Mouse (Mus musculus) megakaryocyte, embryonic 14.5 days (primary cell): ENCODE measurements around the gene Trmt5. TPM values are rescaled to one million over a fixed set of nuclear protein-coding genes. Genes with fewer than 3 reads are reported as not detected.

Experiments
- H3K27me3 ChIP-seq: replicated peaks from 2 replicates; pipeline ENCODE3; 2012; ENCODE audit warnings: inconsistent platforms
- H3K36me3 ChIP-seq: replicated peaks from 2 replicates; pipeline ENCODE3; 2012; ENCODE audit warnings: low read length, inconsistent platforms, mixed read lengths
- H3K4me1 ChIP-seq: 2 replicates; pipeline ENCODE4 v1.6.1; 2012; ENCODE audit warnings: inconsistent platforms
- H3K4me3 ChIP-seq: replicated peaks from 2 replicates; pipeline ENCODE3; 2012; ENCODE audit warnings: moderate library complexity, mild to moderate bottlenecking, inconsistent platforms
- H3K9me3 ChIP-seq: 2 replicates; pipeline ENCODE4 v1.6.1; 2012; ENCODE audit warnings: inconsistent platforms
- FLI1 ChIP-seq: IDR thresholded peaks from 2 replicates; pipeline ENCODE4 v1.6.1; 2012; ENCODE audit warnings: low read length, inconsistent platforms, mixed read lengths
- GATA1 ChIP-seq: IDR thresholded peaks from 3 replicates; pipeline ENCODE4 v1.6.1; 2012; ENCODE audit warnings: mixed read lengths, low read length, inconsistent platforms, borderline replicate concordance
- polyA plus RNA-seq: library from polyadenylated mRNA; stranded (reverse); fragments of >175 nt; gene quantifications from 2 replicates; pipeline ENCODE4 v1.2.3, GENCODE M21; 2012; ENCODE audit warnings: low replicate concordance; ENCODE audit not compliant: insufficient read depth

Trmt5 gene
- polyA plus RNA-seq, 1 experiment, result 0.54 TPM

DNA sequence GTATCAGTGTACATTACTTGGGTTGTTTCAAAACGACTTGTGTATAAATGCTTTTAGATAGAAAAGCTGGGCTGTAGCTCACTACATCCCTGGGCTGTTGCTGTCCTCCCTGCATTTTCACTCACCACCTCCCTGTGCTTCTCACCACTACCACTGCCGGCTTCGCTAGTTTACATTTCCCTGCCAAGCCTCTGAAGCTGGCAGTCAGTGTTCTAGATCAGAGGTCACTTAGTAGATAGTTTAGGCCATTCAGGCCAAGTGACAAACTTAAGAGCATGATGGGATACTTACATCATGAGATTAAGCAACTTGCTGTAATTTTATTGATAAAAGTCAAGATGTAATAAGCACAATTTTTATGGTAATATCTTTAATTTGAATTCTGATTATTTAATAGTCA is 11.6 kb downstream of the Trmt5 start:
- no peak overlapping the region for H3K4me3 ChIP-seq
- H3K27me3 ChIP-seq, result no peaks in the 10 kb centered on the region
- H3K4me1 ChIP-seq, result peaks cover 8% of the 10 kb centered on the region
- H3K9me3 ChIP-seq, result no peaks in the 10 kb centered on the region
- TF ChIP-seq FLI1 (no peak), GATA1 (no peak)
- H3K36me3 ChIP-seq, result peaks cover 75% of the 10 kb centered on the region

DNA sequence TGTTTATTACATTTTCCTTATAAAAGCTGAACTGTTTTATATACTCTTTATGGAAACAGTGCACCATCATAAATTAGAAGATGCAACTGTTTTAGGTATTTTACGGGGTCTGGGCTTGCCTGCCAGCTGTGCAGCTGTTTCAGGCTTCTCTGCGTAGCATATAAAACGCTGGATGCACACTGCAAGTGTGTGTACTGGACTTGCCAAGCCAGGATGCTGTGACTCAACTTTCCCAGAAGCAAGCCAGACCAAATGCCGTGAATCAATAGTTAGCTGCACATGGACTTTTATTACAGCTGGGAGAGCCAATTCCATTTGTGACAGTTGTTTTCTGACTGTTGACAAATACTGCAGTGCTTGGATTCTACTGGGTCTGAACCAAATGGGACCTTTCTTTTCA is 16.6 kb downstream of the Trmt5 start:
- TF ChIP-seq FLI1 (no peak), GATA1 (no peak)
- Histone ChIP-seq H3K4me3 (no peak overlapping the region), H3K9me3 (no peaks in the 10 kb centered on the region)

DNA sequence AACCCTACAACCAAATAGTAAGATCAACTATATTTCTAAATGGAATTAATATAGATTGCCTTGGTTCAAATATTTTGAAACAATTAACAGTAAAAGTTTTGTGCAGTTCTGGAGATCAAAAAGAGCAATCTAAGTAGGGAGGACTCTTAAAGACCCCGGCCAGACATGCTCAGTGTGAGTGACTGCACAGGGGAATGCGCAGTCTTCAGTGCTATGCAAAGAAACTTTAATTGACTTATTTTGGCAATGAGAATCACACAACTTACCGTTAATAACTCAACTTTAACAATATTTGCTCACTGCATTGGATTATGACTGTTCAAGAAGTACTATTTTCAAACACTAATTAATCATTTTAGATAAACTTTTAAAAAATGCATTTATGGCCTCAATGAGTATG is 17.0 kb downstream of the Trmt5 start:
- Histone ChIP-seq H3K9me3 (no peaks in the 10 kb centered on the region), H3K36me3 (peaks cover 43% of the 10 kb centered on the region), H3K4me3 (no peak overlapping the region), H3K4me1 (no peaks in the 10 kb centered on the region), H3K27me3 (no peaks in the 10 kb centered on the region)
- TF ChIP-seq FLI1, result no peak
- TF ChIP-seq GATA1, result no peak

More for the DNA sequence above, 16.6 kb downstream of the Trmt5 start:
- H3K4me1 ChIP-seq, result no peaks in the 10 kb centered on the region
- peaks cover 46% of the 10 kb centered on the region for H3K36me3 ChIP-seq
- no peaks in the 10 kb centered on the region for H3K27me3 ChIP-seq

DNA sequence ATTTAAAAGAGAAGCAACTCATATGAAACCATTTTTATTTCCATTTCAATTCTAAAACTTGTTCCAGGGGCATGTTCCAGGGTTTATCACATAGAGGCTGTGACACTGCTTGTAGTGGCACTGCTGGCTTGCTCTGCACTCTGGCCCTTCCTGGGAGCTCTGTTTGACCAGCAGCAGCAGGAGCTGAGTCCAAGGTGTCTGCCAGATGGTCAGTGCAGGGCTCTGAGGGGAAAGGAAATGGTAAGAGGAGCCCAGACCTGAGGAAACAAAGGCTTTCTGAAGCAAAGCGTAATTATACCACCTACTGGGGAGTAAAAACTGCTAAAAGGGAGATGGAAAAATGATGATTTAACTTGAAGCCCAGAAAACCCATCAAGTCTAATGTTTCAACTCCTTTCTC is 18.0 kb downstream of the Trmt5 start:
- H3K36me3 ChIP-seq, result peaks cover 36% of the 10 kb centered on the region
- TF ChIP-seq FLI1 (no peak), GATA1 (no peak)
- H3K9me3 ChIP-seq, result no peaks in the 10 kb centered on the region
- H3K27me3 ChIP-seq, result no peaks in the 10 kb centered on the region
- H3K4me1 ChIP-seq, result no peaks in the 10 kb centered on the region
- no peak overlapping the region for H3K4me3 ChIP-seq

DNA sequence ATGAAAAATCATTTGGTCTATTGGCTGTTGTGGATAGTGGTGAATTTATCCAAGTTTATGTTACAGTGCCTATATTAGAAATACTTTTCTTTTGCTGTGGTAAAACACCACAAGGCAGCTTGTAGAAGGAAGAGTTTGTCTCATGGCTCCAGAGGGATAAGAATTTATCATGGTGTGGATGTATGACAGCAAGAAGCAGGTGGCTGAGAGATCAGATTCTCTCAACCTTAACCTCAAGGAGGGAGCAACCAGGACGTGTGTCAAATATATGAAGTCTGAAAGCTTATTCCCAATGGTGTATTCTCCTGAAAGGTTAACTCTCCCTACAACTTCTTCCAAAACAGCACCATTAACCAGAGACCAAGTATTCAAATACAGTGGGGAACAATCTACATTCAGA is 19.9 kb downstream of the Trmt5 start:
- TF ChIP-seq FLI1 (no peak), GATA1 (no peak)

DNA sequence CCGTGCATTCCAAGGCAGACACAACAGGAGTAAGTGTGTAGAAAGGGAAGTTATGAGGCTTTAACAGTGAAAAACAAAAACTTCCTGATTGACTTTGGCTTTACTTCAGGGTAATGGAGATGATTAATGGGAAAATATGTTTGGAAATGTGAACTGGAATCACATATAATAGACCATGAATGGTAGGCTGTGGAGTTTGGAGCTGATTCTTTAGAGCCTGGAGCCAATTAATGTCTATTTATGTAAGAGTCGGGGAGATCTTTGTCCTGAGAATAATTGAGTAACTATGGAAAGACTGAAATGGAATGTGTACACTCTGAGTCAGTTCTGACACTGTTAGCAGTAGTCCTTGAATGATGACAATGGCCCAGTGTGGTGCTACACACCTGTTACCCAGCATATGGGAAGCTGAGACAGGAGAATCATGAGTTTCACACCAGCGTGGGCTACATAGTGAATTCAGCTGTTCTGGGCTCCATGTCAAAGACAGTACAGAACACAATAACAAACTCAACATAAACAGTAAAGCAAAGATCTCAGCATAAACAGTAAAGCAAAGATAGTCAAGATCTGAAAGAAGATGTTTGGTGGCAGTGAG is 21.0 kb downstream of the Trmt5 start:
- H3K9me3 ChIP-seq, result no peaks in the 10 kb centered on the region
- no peak for TF ChIP-seq GATA1
- no peak for TF ChIP-seq FLI1
- H3K27me3 ChIP-seq, result no peaks in the 10 kb centered on the region
- H3K4me1 ChIP-seq, result no peaks in the 10 kb centered on the region
- no peak overlapping the region for H3K4me3 ChIP-seq
- peaks cover 16% of the 10 kb centered on the region for H3K36me3 ChIP-seq

More for the DNA sequence above, 19.9 kb downstream of the Trmt5 start:
- Histone ChIP-seq H3K4me3 (no peak overlapping the region), H3K27me3 (no peaks in the 10 kb centered on the region), H3K36me3 (peaks cover 19% of the 10 kb centered on the region), H3K9me3 (no peaks in the 10 kb centered on the region), H3K4me1 (no peaks in the 10 kb centered on the region)

DNA sequence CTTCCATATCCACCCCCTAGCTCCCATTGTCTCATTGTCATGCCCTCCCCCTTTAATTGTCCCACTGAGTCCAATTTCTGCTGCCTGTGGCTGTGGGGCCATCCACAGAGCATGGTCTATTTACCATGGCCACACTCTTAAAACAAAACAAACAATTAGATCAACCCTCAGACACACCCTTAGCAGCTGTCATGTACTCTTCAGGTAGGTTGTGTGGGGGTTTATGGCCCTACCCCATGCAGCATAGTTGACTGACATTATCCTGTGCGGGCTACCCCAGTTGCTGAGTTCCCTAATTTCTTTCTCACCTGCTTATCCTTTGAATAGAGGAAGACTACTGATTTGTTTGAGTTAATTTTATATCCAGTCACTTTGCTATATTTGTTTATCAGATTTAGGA is 26.2 kb downstream of the Trmt5 start:
- Histone ChIP-seq H3K9me3 (no peaks in the 10 kb centered on the region), H3K4me3 (no peak overlapping the region), H3K4me1 (peaks cover 9% of the 10 kb centered on the region), H3K36me3 (peaks cover 21% of the 10 kb centered on the region), H3K27me3 (no peaks in the 10 kb centered on the region)
- no peak for TF ChIP-seq GATA1
- no peak for TF ChIP-seq FLI1

DNA sequence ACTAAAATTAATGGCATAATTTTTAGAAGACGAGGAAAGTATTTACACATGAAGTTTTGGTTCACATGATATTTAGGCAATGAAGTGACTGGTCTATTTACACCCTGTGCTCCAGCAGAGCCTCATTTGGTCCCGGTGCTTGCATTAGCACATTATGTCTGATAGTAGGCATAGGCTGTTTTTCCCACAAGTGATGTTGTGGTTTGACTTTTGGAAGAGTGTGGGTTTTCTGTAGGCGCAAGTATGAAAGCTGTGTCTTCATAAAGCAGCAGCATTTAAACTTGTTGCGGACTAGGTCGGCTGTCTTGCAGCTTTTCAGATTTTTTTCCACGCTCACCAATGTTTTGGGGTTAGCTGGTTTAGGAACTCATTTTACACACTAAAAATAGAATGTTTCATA is 27.2 kb downstream of the Trmt5 start:
- Histone ChIP-seq H3K9me3 (no peaks in the 10 kb centered on the region), H3K4me1 (peaks cover 9% of the 10 kb centered on the region), H3K27me3 (no peaks in the 10 kb centered on the region), H3K36me3 (peaks cover 18% of the 10 kb centered on the region), H3K4me3 (no peak overlapping the region)
- TF ChIP-seq FLI1 (no peak), GATA1 (no peak)

DNA sequence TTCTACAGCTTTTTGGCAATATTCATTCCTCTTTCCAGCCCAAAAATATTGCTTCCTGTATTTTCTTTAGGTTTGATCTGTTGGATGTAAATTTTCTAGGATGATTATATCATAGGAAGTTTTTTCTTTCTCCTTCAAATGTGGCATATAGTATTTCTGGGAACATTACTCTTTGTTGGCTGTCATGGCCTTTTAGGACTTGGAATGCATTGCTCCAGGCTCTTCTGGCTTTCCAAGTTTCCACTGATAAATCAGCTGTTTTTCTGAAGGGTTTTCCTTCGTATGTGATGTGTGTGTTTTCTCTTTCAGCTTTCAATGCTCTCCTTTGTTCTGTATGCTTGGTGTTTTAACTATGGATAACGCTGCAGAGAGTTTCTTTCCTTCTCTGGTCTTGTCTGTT is 31.5 kb downstream of the Trmt5 start:
- Histone ChIP-seq H3K36me3 (peaks cover 15% of the 10 kb centered on the region), H3K4me3 (no peak overlapping the region), H3K27me3 (no peaks in the 10 kb centered on the region), H3K9me3 (no peaks in the 10 kb centered on the region), H3K4me1 (peaks cover 9% of the 10 kb centered on the region)
- TF ChIP-seq GATA1 (no peak), FLI1 (no peak)

DNA sequence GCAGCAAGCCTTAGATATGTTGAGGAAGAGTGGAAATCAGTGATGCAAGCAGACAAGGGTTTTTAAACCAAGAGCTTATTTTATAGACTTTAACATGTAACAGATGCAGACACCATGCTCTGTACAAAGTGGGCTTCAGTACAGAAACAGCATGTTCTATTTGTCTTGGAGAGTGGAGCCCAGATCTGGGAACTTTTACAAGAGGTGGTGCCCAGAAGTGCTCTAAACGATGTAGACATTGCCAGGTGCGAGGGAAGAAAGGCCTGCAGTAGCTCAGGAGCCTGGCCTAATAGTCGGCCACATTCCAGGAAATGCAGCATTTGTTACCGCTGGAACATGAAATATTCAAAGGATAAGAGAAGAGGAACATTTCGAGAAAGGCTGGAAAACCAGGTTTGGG is 40.8 kb downstream of the Trmt5 start:
- peaks cover 9% of the 10 kb centered on the region for H3K36me3 ChIP-seq
- H3K9me3 ChIP-seq, result no peaks in the 10 kb centered on the region
- no peaks in the 10 kb centered on the region for H3K27me3 ChIP-seq
- peaks cover 9% of the 10 kb centered on the region for H3K4me1 ChIP-seq
- no peak for TF ChIP-seq FLI1
- no peak for TF ChIP-seq GATA1
- no peak overlapping the region for H3K4me3 ChIP-seq

DNA sequence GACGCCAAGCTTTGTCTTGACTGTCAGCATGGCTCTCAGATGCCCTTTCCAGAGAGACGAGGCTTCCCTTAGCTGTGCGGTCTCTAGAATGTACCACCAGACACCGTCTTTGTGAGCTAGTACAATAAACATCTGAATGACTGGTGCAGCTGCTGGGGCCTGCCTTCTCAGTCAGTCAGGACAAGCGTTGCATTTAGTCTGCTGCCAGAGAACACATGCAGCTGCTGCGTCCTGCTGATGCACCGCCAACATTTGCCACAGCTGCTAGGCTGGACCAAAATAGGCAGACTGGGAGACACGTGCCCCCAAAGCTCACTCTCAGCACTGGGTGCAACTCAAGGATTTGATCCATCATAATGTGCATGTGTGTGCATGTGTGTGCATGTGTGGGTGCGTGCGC is 44.5 kb downstream of the Trmt5 start:
- H3K9me3 ChIP-seq, result no peaks in the 10 kb centered on the region
- H3K27me3 ChIP-seq, result no peaks in the 10 kb centered on the region
- peaks cover 13% of the 10 kb centered on the region for H3K4me1 ChIP-seq
- TF ChIP-seq GATA1, result no peak
- no peak for TF ChIP-seq FLI1
- peaks cover 9% of the 10 kb centered on the region for H3K36me3 ChIP-seq
- H3K4me3 ChIP-seq, result no peak overlapping the region
